Mouse (Mus musculus) bone marrow macrophage, adult 2 months (primary cell): Measurements from ENCODE around the gene Tnrc18.

Experiments
- CTCF ChIP-seq: IDR thresholded peaks from 2 replicates; pipeline ENCODE4 v1.5.1; 2012; ENCODE audit warnings: low read depth, mild to moderate bottlenecking, low read length, moderate library complexity
- POLR2A ChIP-seq: IDR thresholded peaks from 2 replicates; pipeline ENCODE4 v1.6.1; 2012; ENCODE audit warnings: mild to moderate bottlenecking, low read depth, low read length, borderline replicate concordance

GRCm38 (mm10) chr5:142836891-142837290 is 19.4 kb upstream of the Tnrc18 start:
- TF ChIP-seq CTCF: no peak
- no peak for TF ChIP-seq POLR2A
